Mouse (Mus musculus) layer of hippocampus, postnatal 14 days (tissue): ENCODE data around the gene Samd9l. TPM values are rescaled to one million over a fixed set of nuclear protein-coding genes. Genes with fewer than 3 reads are reported as not detected.
"Not testable (repeated sequence)": the region's sequence is repeated elsewhere in the genome, so short reads cannot be mapped to it uniquely, and the experiment has no call there.

Source experiments
- DNase-seq, 2 experiments: peaks; one replicate each; pipeline ENCODE4 v3.0.0; 2021 to 2022; ENCODE audit warnings: low spot score in 2 of 2, mixed read lengths in 1 of 2
- long read RNA-seq, 2 experiments: library from polyadenylated mRNA; stranded (forward); transcript quantifications; one replicate each; pipeline ENCODE4 v2.0.0; 2021
- total RNA-seq, 2 experiments: library from RNA; stranded (reverse); gene quantifications; 2 replicates each; pipeline ENCODE4 v1.2.3; 2021

The Samd9l gene
- total RNA-seq, result 1 to 10 TPM; 2.7 to 4.7 TPM
- long read RNA-seq, experiment 1, full-length matches to known transcripts, result 2 of 2 reads
- long read RNA-seq, experiment 1, partial matches to known transcripts, result 0 of 2 reads
- long read RNA-seq, experiment 1, other reads (novel, unspliced or antisense), result 0 of 2 reads
- long read RNA-seq, experiment 2, full-length matches to known transcripts, result 1 of 3 reads
- long read RNA-seq, experiment 2, partial matches to known transcripts, result 0 of 3 reads
- long read RNA-seq, experiment 2, other reads (novel, unspliced or antisense), result 2 of 3 reads

GRCm38 (mm10) chr6:3399340-3400068, at the start of gene Samd9l:
Samd9l (minus strand) TSS chr6:3399572.
- peak; percentile 24 to 73 for DNase-seq

- peak; percentile 46 to 73 for DNase-seq
These were observed 48.0 kb upstream of the Samd9l start for GRCm38 (mm10) chr6:3447404-3447803.

GRCm38 (mm10) chr6:3443905-3444304, 44.5 kb upstream of the Samd9l start:
- DNase-seq, result peak in 1 of 2 experiments; percentile 20

GRCm38 (mm10) chr6:3436087-3436486, 36.7 kb upstream of the Samd9l start:
- no peak for DNase-seq

GRCm38 (mm10) chr6:3430976-3431375, 31.6 kb upstream of the Samd9l start:
- DNase-seq, result not testable (repeated sequence)

- DNase-seq, result no peak
These were observed 27.7 kb upstream of the Samd9l start for GRCm38 (mm10) chr6:3427047-3427446.

GRCm38 (mm10) chr6:3425333-3425732, 26.0 kb upstream of the Samd9l start:
- not testable (repeated sequence) for DNase-seq

- not testable (repeated sequence) for DNase-seq
These were observed 25.4 kb upstream of the Samd9l start for GRCm38 (mm10) chr6:3424613-3425277.

- not testable (repeated sequence) for DNase-seq
These were observed 2.0 kb downstream of the Samd9l start for GRCm38 (mm10) chr6:3397182-3397906.

GRCm38 (mm10) chr6:3395921-3396611, 3.3 kb downstream of the Samd9l start:
- DNase-seq, result not testable (repeated sequence)

GRCm38 (mm10) chr6:3389995-3390394, 9.4 kb downstream of the Samd9l start:
- DNase-seq, result no peak

- DNase-seq, result no peak
These were observed 12.8 kb downstream of the Samd9l start for GRCm38 (mm10) chr6:3386565-3386964.

GRCm38 (mm10) chr6:3384816-3385215, 14.6 kb downstream of the Samd9l start:
- DNase-seq, result not testable (repeated sequence)

- not testable (repeated sequence) for DNase-seq
These were observed 15.1 kb downstream of the Samd9l start for GRCm38 (mm10) chr6:3384115-3384791.

- DNase-seq, result no peak
These were observed 20.2 kb downstream of the Samd9l start for GRCm38 (mm10) chr6:3379146-3379545.

- DNase-seq, result no peak
These were observed 22.7 kb downstream of the Samd9l start for GRCm38 (mm10) chr6:3376687-3377086.

GRCm38 (mm10) chr6:3369527-3369926, 29.8 kb downstream of the Samd9l start:
- DNase-seq, result no peak

GRCm38 (mm10) chr6:3365609-3366008, 33.8 kb downstream of the Samd9l start:
- not testable (repeated sequence) for DNase-seq

- DNase-seq, result peak; percentile 26 to 36
These were observed 53.3 kb downstream of the Samd9l start for GRCm38 (mm10) chr6:3345924-3346597.
